Mouse (Mus musculus): Measurements from ENCODE around the gene Irx4. TPM values are rescaled to one million over a fixed set of nuclear protein-coding genes. Genes with fewer than 3 reads are reported as not detected.

Gene Irx4
- polyA plus RNA-seq, 1 experiment from 2014 or later: not detected

GRCm38 (mm10) chr13:73261881-73262280, 1.6 kb downstream of the Irx4 start:
- POLR2A ChIA-PET: no interaction called here
- in situ Hi-C loops (cut with MboI; ENCODE audit: low pct_unique_long_range_greater_than_20kb): no loop called here
- no peak for TF ChIP-seq CTCF (IDR thresholded peaks at IDR 0.05)
- ATAC-seq (no peak), DNase-seq (ENCODE audit: low read depth, low spot score) (no peak)
- CTCF ChIA-PET: no interaction called here
- peaks cover 38% of the 10 kb centered on the region for H3K27me3 ChIP-seq

DNA sequence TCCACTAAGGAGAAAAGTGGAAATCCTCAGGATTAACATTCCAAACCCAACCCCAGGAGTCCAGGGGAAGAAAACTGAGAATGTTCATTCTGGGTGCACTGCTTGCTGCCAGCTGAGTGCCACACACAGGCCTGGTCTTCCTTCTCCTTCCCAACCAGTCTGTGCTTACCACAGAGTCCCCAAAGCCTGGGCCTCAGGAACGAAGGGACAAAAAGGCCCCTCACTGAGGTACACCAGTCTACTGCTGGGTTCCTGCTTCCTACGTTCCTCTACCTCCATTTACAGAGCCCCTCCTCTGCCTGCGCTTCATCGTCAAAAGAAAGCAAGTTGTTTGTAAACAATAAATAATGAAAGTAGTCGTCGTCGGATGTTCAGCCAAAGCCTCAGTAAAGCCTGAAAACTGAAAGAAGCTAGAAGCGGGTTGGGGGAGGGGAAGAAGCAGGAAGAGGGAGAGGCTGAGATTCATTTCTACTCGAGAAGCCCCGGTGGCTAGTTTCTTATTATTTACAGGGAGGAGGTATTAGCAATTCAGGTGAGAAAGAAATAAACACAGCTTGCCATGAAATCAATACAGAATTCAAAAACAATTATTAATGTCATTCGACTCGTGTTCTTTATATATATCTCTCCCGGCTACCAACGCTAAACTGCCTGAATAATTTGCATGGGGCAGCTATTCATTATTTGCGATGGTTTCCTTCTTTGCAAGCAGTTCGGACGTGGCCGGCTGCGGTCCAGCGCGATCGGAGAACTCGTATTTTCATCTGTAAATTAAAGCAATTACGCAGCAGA, 2.3 kb downstream of the Irx4 start:
- in situ Hi-C loops (cut with MboI; ENCODE audit: low pct_unique_long_range_greater_than_20kb): no loop called here
- TF ChIP-seq CTCF (IDR thresholded peaks at IDR 0.05): no peak
- no peak for ATAC-seq
- H3K27me3 ChIP-seq: peaks cover 41% of the 10 kb centered on the region
- ChIA-PET POLR2A (no interaction called here), CTCF (no interaction called here)
- DNase-seq (ENCODE audit: low read depth, low spot score): no peak

DNA sequence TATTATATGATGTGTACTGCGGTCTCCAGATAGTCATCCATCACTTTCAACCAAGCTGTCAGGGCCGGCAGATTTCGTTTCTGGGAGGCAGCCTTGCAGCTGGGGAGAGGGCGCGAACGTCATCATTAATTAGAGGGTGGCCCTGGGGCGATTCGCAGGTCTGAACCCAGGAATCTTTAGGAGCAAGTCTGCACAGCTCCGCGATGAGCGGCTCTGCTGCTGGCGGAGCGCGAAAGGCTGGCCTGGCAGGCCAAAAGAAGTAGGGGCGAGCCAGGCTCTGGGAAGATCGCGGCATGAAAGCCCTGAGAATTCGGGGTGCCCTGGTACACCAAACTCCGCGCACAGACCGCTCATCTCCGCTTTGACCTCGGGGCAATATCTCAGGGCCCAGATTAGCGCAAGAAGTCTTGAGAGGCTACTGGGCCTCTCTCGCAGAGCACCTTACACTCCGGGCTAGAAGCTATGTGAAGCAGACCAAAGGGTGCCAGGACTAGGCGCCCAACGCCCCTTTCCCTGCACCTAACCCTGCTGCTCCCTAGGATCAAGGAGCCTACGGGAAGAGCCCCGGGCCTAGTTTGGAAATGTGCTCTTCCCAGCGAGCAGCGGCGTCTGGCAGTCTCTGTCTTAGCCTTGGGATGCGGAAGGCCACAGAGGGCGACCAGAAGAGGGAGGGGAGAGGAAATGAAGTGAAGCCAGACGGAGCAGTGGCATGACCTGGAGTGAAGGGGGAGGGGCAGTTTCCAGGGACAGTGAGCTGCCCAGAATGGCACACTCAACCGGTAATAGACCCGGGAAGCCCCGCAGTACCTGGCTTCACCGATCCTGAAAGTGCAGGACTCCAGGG, 3.1 kb downstream of the Irx4 start:
- no peak for TF ChIP-seq CTCF (IDR thresholded peaks at IDR 0.05)
- ChIA-PET CTCF (no interaction called here), POLR2A (no interaction called here)
- in situ Hi-C loops (cut with MboI; ENCODE audit: low pct_unique_long_range_greater_than_20kb): no loop called here
- ATAC-seq (no peak), DNase-seq (ENCODE audit: low read depth, low spot score) (no peak)
- peaks cover 44% of the 10 kb centered on the region for H3K27me3 ChIP-seq

DNA sequence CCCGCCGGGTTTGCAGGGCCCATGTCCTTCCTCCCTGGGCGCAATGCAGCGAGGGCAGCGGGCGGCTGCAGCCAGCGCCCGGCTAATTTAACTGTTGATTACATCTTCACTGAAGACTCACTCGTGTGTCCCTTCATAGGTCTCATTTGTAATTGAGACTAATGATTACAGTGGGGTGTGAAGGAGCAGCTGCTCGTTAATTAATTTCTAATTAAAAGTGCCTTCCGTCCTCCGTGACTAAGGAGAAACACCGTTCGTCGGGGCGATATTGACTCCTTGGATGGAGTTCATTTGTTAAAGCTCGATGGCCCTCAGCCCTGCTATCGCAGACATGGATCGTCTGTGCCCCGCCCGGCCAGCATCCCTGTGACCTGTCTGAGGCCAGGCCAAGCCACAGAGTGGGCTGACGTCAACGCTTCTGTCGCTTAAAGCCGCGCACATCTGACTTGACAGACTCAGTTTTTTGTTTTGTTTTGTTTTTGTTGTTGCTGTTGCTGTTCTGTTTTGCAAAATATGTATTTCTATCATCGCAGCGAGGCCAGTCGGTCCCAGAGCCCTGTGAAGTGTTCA, 4.0 kb downstream of the Irx4 start:
- DNase-seq (ENCODE audit: low read depth, low spot score): no peak
- TF ChIP-seq CTCF (IDR thresholded peaks at IDR 0.05): no peak
- peaks cover 53% of the 10 kb centered on the region for H3K27me3 ChIP-seq
- ChIA-PET CTCF (no interaction called here), POLR2A (no interaction called here)
- no peak for ATAC-seq
- in situ Hi-C loops (cut with MboI; ENCODE audit: low pct_unique_long_range_greater_than_20kb): no loop called here

- ATAC-seq (no peak), DNase-seq (ENCODE audit: low read depth, low spot score) (no peak)
- no peak for TF ChIP-seq CTCF (IDR thresholded peaks at IDR 0.05)
- peaks cover 54% of the 10 kb centered on the region for H3K27me3 ChIP-seq
- POLR2A ChIA-PET: no interaction called here
- CTCF ChIA-PET: no interaction called here
- in situ Hi-C loops (cut with MboI; ENCODE audit: low pct_unique_long_range_greater_than_20kb): no loop called here
Observed at GRCm38 (mm10) chr13:73264831-73265230, 4.6 kb downstream of the Irx4 start.

DNA sequence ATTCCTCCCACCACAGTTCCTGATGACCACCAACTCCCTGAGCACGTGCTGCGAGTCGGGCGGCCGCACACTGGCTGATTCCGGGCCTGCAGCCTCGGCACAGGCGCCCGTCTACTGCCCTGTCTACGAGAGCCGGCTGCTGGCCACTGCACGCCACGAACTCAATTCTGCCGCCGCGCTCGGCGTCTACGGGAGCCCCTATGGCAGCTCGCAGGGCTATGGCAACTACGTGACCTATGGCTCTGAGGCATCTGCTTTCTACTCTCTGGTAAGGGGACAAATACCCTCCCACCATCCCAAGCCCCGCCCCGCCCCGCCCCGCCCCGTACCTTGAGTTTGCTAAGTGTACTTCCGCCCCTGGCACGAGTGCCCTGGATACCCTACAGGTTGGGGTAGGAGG, 5.2 kb downstream of the Irx4 start:
- TF ChIP-seq CTCF (IDR thresholded peaks at IDR 0.05): no peak
- DNase-seq (ENCODE audit: low read depth, low spot score) (no peak), ATAC-seq (no peak)
- in situ Hi-C loops (cut with MboI; ENCODE audit: low pct_unique_long_range_greater_than_20kb): no loop called here
- POLR2A ChIA-PET: no interaction called here
- CTCF ChIA-PET: no interaction called here
- H3K27me3 ChIP-seq: peaks cover 61% of the 10 kb centered on the region

GRCm38 (mm10) chr13:73267551-73267950, 7.3 kb downstream of the Irx4 start:
- no peak for TF ChIP-seq CTCF (IDR thresholded peaks at IDR 0.05)
- no peak for ATAC-seq
- DNase-seq (ENCODE audit: low read depth, low spot score): no peak
- in situ Hi-C loops (cut with MboI; ENCODE audit: low pct_unique_long_range_greater_than_20kb): no loop called here
- ChIA-PET CTCF (no interaction called here), POLR2A (no interaction called here)
- peaks cover 63% of the 10 kb centered on the region for H3K27me3 ChIP-seq

GRCm38 (mm10) chr13:73268702-73269101, 8.4 kb downstream of the Irx4 start:
- ATAC-seq: no peak
- no peak for TF ChIP-seq CTCF (IDR thresholded peaks at IDR 0.05)
- no peak for DNase-seq (ENCODE audit: low read depth, low spot score)
- H3K27me3 ChIP-seq: peaks cover 71% of the 10 kb centered on the region
- POLR2A ChIA-PET: no interaction called here
- in situ Hi-C loops (cut with MboI; ENCODE audit: low pct_unique_long_range_greater_than_20kb): no loop called here
- CTCF ChIA-PET: no interaction called here

DNA sequence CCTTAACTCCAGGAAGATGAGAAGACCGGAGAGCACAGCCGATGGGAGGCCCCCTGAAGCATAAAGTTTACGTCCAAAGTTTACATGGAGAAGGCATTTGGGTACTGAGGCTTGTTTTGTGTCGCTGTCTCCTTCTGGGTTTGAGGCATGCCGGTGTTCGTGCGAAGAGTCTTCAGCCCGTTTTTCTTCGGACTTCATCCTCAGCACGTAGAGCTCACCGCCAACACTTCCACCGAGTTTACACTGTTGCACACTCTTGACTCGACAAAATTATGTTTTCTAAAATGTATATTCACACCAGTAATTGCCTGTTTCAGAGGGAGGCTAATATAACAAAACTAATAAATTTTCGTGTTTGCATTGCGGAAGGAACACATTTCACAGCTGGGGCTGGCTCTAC, 9.0 kb downstream of the Irx4 start:
- ChIA-PET POLR2A (no interaction called here), CTCF (no interaction called here)
- no peak for TF ChIP-seq CTCF (IDR thresholded peaks at IDR 0.05)

DNA sequence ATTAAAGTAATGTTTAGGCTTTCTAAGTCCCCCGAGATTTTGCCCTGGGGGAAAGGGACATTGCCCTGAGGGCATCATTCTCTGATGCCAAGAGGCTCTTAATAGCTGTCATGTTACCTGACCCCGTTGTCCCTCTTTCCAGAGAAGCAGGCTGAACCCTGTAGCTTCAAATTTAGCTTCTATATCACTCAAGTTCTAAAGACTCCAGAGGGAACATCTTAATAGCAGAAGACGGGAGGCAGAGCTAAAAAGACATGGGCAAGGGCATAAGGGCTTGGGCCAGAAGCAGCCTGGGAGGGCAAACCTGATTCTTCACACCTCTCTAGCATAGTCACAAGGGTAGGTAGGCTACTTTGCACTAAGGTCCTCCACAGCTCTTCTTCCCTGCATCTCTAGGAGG, 9.6 kb downstream of the Irx4 start:
- POLR2A ChIA-PET: no interaction called here

More for the DNA sequence above, 9.0 kb downstream of the Irx4 start:
- in situ Hi-C loops (cut with MboI; ENCODE audit: low pct_unique_long_range_greater_than_20kb): no loop called here
- no peak for ATAC-seq
- peaks cover 71% of the 10 kb centered on the region for H3K27me3 ChIP-seq
- no peak for DNase-seq (ENCODE audit: low read depth, low spot score)

DNA sequence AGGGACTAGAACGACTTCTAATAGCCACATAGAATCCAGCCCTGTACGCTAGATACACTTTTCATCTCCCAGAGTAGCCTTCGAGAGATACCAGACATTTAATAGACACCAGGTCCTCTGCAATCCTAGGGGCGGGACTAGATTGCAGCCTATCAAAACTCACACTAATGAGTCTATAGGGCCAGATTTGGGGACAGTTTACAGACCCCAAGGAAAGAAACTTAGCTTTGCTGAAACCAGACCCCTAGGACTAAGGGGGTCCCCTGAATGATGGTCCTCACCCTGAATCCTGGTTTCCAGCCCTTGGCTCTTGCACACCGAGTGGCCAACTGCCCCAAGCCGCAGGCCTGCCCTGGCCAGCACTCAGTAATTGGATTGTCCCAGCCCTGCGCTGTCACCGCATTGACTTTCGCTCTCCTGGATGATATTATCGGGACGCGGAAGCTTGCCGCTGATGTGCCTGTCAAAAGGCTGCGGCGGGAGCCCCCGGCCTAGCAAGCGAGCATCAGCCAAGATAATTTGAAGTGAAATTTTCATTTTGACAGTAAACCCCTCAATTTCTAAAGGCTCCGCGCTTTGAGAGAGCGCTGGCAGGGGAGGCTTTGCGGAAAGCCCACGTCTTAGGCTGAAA, 10.3 kb downstream of the Irx4 start:
- in situ Hi-C loops (cut with MboI; ENCODE audit: low pct_unique_long_range_greater_than_20kb): no loop called here
- TF ChIP-seq CTCF (IDR thresholded peaks at IDR 0.05): no peak
- no peak for ATAC-seq
- peaks cover 66% of the 10 kb centered on the region for H3K27me3 ChIP-seq
- DNase-seq (ENCODE audit: low read depth, low spot score): no peak
- ChIA-PET CTCF (no interaction called here), POLR2A (no interaction called here)

More for the DNA sequence above, 9.6 kb downstream of the Irx4 start:
- H3K27me3 ChIP-seq: peaks cover 72% of the 10 kb centered on the region
- no peak for TF ChIP-seq CTCF (IDR thresholded peaks at IDR 0.05)
- no peak for DNase-seq (ENCODE audit: low read depth, low spot score)
- in situ Hi-C loops (cut with MboI; ENCODE audit: low pct_unique_long_range_greater_than_20kb): no loop called here
- ATAC-seq: no peak
- CTCF ChIA-PET: no interaction called here
